Mouse (Mus musculus): ENCODE measurements around the gene Serpina16. TPM values are rescaled to one million over a fixed set of nuclear protein-coding genes. Genes with fewer than 3 reads are reported as not detected.
"Not testable (repeated sequence)": the region's sequence is repeated elsewhere in the genome, so short reads cannot be mapped to it uniquely, and the experiment has no call there.

Gene Serpina16
- polyA plus RNA-seq, 1 experiment from 2014 or later = not detected

- Histone ChIP-seq H3K9ac (no peak overlapping the region), H3K9me3 (no peaks in the 10 kb centered on the region), H3K27ac (no peak overlapping the region), H3K27me3 (replicated peaks) (no peaks in the 10 kb centered on the region), H3K4me1 (no peaks in the 10 kb centered on the region), H3K36me3 (no peaks in the 10 kb centered on the region), H3K4me2 (replicated peaks) (no peak overlapping the region), H3K4me3 (no peak overlapping the region)
- 85% methylated on average over 2 of the region's 2 CpGs for WGBS
- no peak for ATAC-seq (ENCODE audit: low FRiP score, low read depth)
Measured at GRCm38 (mm10) chr12:103681169-103681568, 5.2 kb upstream of the Serpina16 start.

- not testable (repeated sequence) for H3K4me1 ChIP-seq; H3K27me3 ChIP-seq (replicated peaks); H3K4me2 ChIP-seq (replicated peaks); H3K27ac ChIP-seq; H3K9ac ChIP-seq; ATAC-seq (ENCODE audit: low FRiP score, low read depth); H3K36me3 ChIP-seq; H3K4me3 ChIP-seq; H3K9me3 ChIP-seq
- WGBS = 98% methylated on average over 1 of the region's 1 CpGs
Measured at GRCm38 (mm10) chr12:103679853-103680252, 3.9 kb upstream of the Serpina16 start.

GRCm38 (mm10) chr12:103673179-103673578 lies 2.8 kb downstream of the Serpina16 start:
- Histone ChIP-seq H3K4me1 (no peaks in the 10 kb centered on the region), H3K27me3 (replicated peaks) (no peaks in the 10 kb centered on the region), H3K4me3 (no peak overlapping the region), H3K9ac (no peak overlapping the region), H3K36me3 (no peaks in the 10 kb centered on the region), H3K4me2 (replicated peaks) (no peak overlapping the region), H3K9me3 (no peaks in the 10 kb centered on the region), H3K27ac (no peak overlapping the region)
- no peak for ATAC-seq (ENCODE audit: low FRiP score, low read depth)
- 80% methylated on average over 2 of the region's 2 CpGs for WGBS

- Histone ChIP-seq H3K27ac (no peak overlapping the region), H3K9me3 (no peaks in the 10 kb centered on the region), H3K9ac (no peak overlapping the region), H3K4me3 (no peak overlapping the region), H3K4me2 (replicated peaks) (no peak overlapping the region), H3K36me3 (no peaks in the 10 kb centered on the region), H3K4me1 (no peaks in the 10 kb centered on the region), H3K27me3 (replicated peaks) (no peaks in the 10 kb centered on the region)
- WGBS = 81% methylated on average over 3 of the region's 3 CpGs
- no peak for ATAC-seq (ENCODE audit: low FRiP score, low read depth)
Measured at GRCm38 (mm10) chr12:103671483-103671882, 4.5 kb downstream of the Serpina16 start.

- ATAC-seq (ENCODE audit: low FRiP score, low read depth) = no peak
- Histone ChIP-seq H3K9me3 (no peaks in the 10 kb centered on the region), H3K4me3 (no peak overlapping the region), H3K36me3 (no peaks in the 10 kb centered on the region), H3K9ac (no peak overlapping the region), H3K4me1 (no peaks in the 10 kb centered on the region), H3K27me3 (replicated peaks) (no peaks in the 10 kb centered on the region), H3K4me2 (replicated peaks) (no peak overlapping the region), H3K27ac (no peak overlapping the region)
- 84% methylated on average over 2 of the region's 2 CpGs for WGBS
Measured at GRCm38 (mm10) chr12:103670964-103671363, 5.0 kb downstream of the Serpina16 start.

- Histone ChIP-seq H3K4me3 (no peak overlapping the region), H3K27ac (no peak overlapping the region), H3K9me3 (no peaks in the 10 kb centered on the region), H3K9ac (no peak overlapping the region), H3K4me1 (no peaks in the 10 kb centered on the region), H3K4me2 (replicated peaks) (no peak overlapping the region), H3K27me3 (replicated peaks) (no peaks in the 10 kb centered on the region), H3K36me3 (no peaks in the 10 kb centered on the region)
- WGBS = 87% methylated on average over 5 of the region's 5 CpGs
- no peak for ATAC-seq (ENCODE audit: low FRiP score, low read depth)
Measured at GRCm38 (mm10) chr12:103670344-103670743, 5.6 kb downstream of the Serpina16 start.

- no peak for ATAC-seq (ENCODE audit: low FRiP score, low read depth)
- Histone ChIP-seq H3K4me3 (no peak overlapping the region), H3K27ac (no peak overlapping the region), H3K4me2 (replicated peaks) (no peak overlapping the region), H3K36me3 (no peaks in the 10 kb centered on the region), H3K4me1 (no peaks in the 10 kb centered on the region), H3K9ac (no peak overlapping the region), H3K27me3 (replicated peaks) (no peaks in the 10 kb centered on the region), H3K9me3 (no peaks in the 10 kb centered on the region)
- 92% methylated on average over 3 of the region's 3 CpGs for WGBS
Measured at GRCm38 (mm10) chr12:103665286-103665685, 10.7 kb downstream of the Serpina16 start.

GRCm38 (mm10) chr12:103662053-103662452 lies 13.9 kb downstream of the Serpina16 start:
- ATAC-seq (ENCODE audit: low FRiP score, low read depth); H3K4me3 ChIP-seq; H3K9ac ChIP-seq; H3K27ac ChIP-seq; H3K36me3 ChIP-seq; H3K9me3 ChIP-seq; H3K27me3 ChIP-seq (replicated peaks); H3K4me1 ChIP-seq; H3K4me2 ChIP-seq (replicated peaks): not testable (repeated sequence)

- no peak for ATAC-seq (ENCODE audit: low FRiP score, low read depth)
- H3K9ac ChIP-seq = no peak overlapping the region
- no peak overlapping the region for H3K4me2 ChIP-seq (replicated peaks)
- H3K4me1 ChIP-seq = no peaks in the 10 kb centered on the region
- no peak overlapping the region for H3K27ac ChIP-seq
- H3K4me3 ChIP-seq = no peak overlapping the region
- WGBS = 83% methylated on average over 5 of the region's 5 CpGs
- H3K9me3 ChIP-seq = no peaks in the 10 kb centered on the region
- H3K27me3 ChIP-seq (replicated peaks) = no peaks in the 10 kb centered on the region
- H3K36me3 ChIP-seq = no peaks in the 10 kb centered on the region
Measured at GRCm38 (mm10) chr12:103660076-103660475, 15.9 kb downstream of the Serpina16 start.

GRCm38 (mm10) chr12:103659171-103659570 lies 16.8 kb downstream of the Serpina16 start:
- H3K4me1 ChIP-seq = no peaks in the 10 kb centered on the region
- H3K4me2 ChIP-seq (replicated peaks) = no peak overlapping the region
- H3K9me3 ChIP-seq = no peaks in the 10 kb centered on the region
- 79% methylated on average over 2 of the region's 2 CpGs for WGBS
- H3K9ac ChIP-seq = no peak overlapping the region
- no peak overlapping the region for H3K4me3 ChIP-seq
- H3K27ac ChIP-seq = no peak overlapping the region
- H3K27me3 ChIP-seq (replicated peaks) = no peaks in the 10 kb centered on the region
- ATAC-seq (ENCODE audit: low FRiP score, low read depth) = no peak
- no peaks in the 10 kb centered on the region for H3K36me3 ChIP-seq

- no peak for ATAC-seq (ENCODE audit: low FRiP score, low read depth)
- no peak overlapping the region for H3K9ac ChIP-seq
- WGBS = 83% methylated on average over 10 of the region's 10 CpGs
Measured at GRCm38 (mm10) chr12:103657991-103658390, 17.9 kb downstream of the Serpina16 start.

GRCm38 (mm10) chr12:103656848-103657626 lies 18.9 kb downstream of the Serpina16 start, which contains the start of gene Serpina6:
TSS of gene Serpina6 (minus strand) at chr12:103657212.
- no peak within 1 kb of the TSS for H3K9ac ChIP-seq
- H3K27ac ChIP-seq = no peak within 1 kb of the TSS
- no peak for ATAC-seq (ENCODE audit: low FRiP score, low read depth)
- H3K9me3 ChIP-seq = no peaks in the 10 kb centered on the region
- H3K4me2 ChIP-seq (replicated peaks) = no peak within 1 kb of the TSS
- H3K4me1 ChIP-seq = no peaks in the 10 kb centered on the region
- 83% methylated on average over 9 of the region's 9 CpGs for WGBS
- no peaks in the 10 kb centered on the region for H3K36me3 ChIP-seq
- no peak within 1 kb of the TSS for H3K4me3 ChIP-seq
- H3K27me3 ChIP-seq (replicated peaks) = no peaks in the 10 kb centered on the region

More at GRCm38 (mm10) chr12:103657991-103658390, 17.9 kb downstream of the Serpina16 start:
- H3K4me2 ChIP-seq (replicated peaks) = no peak overlapping the region
- no peak overlapping the region for H3K4me3 ChIP-seq
- no peaks in the 10 kb centered on the region for H3K36me3 ChIP-seq
- no peaks in the 10 kb centered on the region for H3K27me3 ChIP-seq (replicated peaks)
- no peaks in the 10 kb centered on the region for H3K9me3 ChIP-seq
- H3K27ac ChIP-seq = no peak overlapping the region
- H3K4me1 ChIP-seq = no peaks in the 10 kb centered on the region

Measured in neural tube, embryonic 12.5 days (tissue).